Mouse (Mus musculus): ENCODE measurements at regions not wholly inside any gene's neighbourhood (a gene's known extent, or its start where the extent isn't known, plus 50 kb on each side); places are given as distances from the start of the nearest gene placed in this dataset.

- H3K27me3 ChIP-seq: no peaks in the 10 kb centered on the region
- in situ Hi-C loops (cut with MboI; ENCODE audit: low pct_unique_long_range_greater_than_20kb): no loop called here
- CTCF ChIA-PET: interaction anchor here (1.2 to 2.0 kb wide), 2 partner anchors 10 to 31 kb away, joined by 3 to 4 read pairs; no protein-coding TSS in a partner anchor
- no peak for ATAC-seq
- no peak for DNase-seq (ENCODE audit: low read depth, low spot score)
- POLR2A ChIA-PET: no interaction called here
- no peak for TF ChIP-seq CTCF (IDR thresholded peaks at IDR 0.05)
Observed at GRCm38 (mm10) chr13:110450526-110450925, 55.7 kb downstream of the Plk2 start.

GRCm38 (mm10) chr13:110452009-110452525 is 57.2 kb downstream of the Plk2 start:
- no peaks in the 10 kb centered on the region for H3K27me3 ChIP-seq
- in situ Hi-C loops (cut with MboI; ENCODE audit: low pct_unique_long_range_greater_than_20kb): no loop called here
- no peak for TF ChIP-seq CTCF (IDR thresholded peaks at IDR 0.05)
- CTCF ChIA-PET: interaction anchor here (0.8 kb wide), 1 partner anchor 22 kb away, joined by 4 read pairs; no protein-coding TSS in a partner anchor
- no peak for DNase-seq (ENCODE audit: low read depth, low spot score)
- no peak for ATAC-seq
- POLR2A ChIA-PET: interaction anchor here (1.4 kb wide), 1 partner anchor 57 kb away, joined by 4 read pairs; the partner anchor contains the start of gene Plk2

GRCm38 (mm10) chr13:110455085-110455484 is 60.2 kb downstream of the Plk2 start:
- ChIA-PET POLR2A (interaction anchor here (1.5 kb wide), 1 partner anchor 60 kb away, joined by 3 read pairs; the partner anchor contains the start of gene Plk2), CTCF (interaction anchor here (1.3 to 1.6 kb wide), 4 partner anchors 9 to 45 kb away, joined by 3 to 4 read pairs (median 4); no protein-coding TSS in a partner anchor)
- no peaks in the 10 kb centered on the region for H3K27me3 ChIP-seq
- in situ Hi-C loops (cut with MboI; ENCODE audit: low pct_unique_long_range_greater_than_20kb): no loop called here
- DNase-seq (ENCODE audit: low read depth, low spot score) (no peak), ATAC-seq (no peak)
- no peak for TF ChIP-seq CTCF (IDR thresholded peaks at IDR 0.05)

- in situ Hi-C loops (cut with MboI; ENCODE audit: low pct_unique_long_range_greater_than_20kb): no loop called here
- ATAC-seq (no peak), DNase-seq (ENCODE audit: low read depth, low spot score) (no peak)
- POLR2A ChIA-PET: interaction anchor here (0.8 to 1.5 kb wide), 2 partner anchors 61 to 1480 kb away, joined by 3 read pairs; partner anchors contain the start of gene Plk2
- CTCF ChIA-PET: interaction anchor here (1.3 to 1.6 kb wide), 4 partner anchors 8 to 46 kb away, joined by 3 to 4 read pairs (median 4); no protein-coding TSS in a partner anchor
- no peaks in the 10 kb centered on the region for H3K27me3 ChIP-seq
- TF ChIP-seq CTCF (IDR thresholded peaks at IDR 0.05): no peak
Observed at GRCm38 (mm10) chr13:110455569-110456196, 60.8 kb downstream of the Plk2 start.

GRCm38 (mm10) chr13:110458701-110459100 is 63.9 kb downstream of the Plk2 start:
- ChIA-PET CTCF (no interaction called here), POLR2A (no interaction called here)
- H3K27me3 ChIP-seq: no peaks in the 10 kb centered on the region
- TF ChIP-seq CTCF (IDR thresholded peaks at IDR 0.05): no peak
- in situ Hi-C loops (cut with MboI; ENCODE audit: low pct_unique_long_range_greater_than_20kb): no loop called here
- ATAC-seq (no peak), DNase-seq (ENCODE audit: low read depth, low spot score) (no peak)

DNA sequence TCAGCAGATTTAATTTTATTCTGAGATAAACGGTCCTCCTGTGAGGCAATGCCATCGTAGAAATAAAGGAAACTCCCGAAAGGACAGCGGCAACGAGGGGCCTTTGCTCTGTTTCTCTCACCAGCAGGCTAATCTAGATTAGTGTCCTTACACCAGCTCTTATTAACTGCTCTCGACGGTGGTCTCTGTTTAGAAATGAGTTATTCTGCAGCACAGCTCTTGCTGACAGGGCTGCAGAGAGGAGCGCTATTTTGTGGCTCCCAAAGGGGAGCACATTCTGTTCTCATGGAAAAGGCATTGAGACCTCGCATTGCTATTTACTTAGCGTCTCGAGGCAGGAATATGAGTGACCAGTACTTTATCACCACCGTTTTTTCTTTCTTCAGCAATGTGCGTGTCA is 66.7 kb downstream of the Plk2 start:
- TF ChIP-seq CTCF (IDR thresholded peaks at IDR 0.05): no peak
- no peak for DNase-seq (ENCODE audit: low read depth, low spot score)

GRCm38 (mm10) chr13:110471526-110471925 is 76.7 kb downstream of the Plk2 start:
- CTCF ChIA-PET: no interaction called here
- no peaks in the 10 kb centered on the region for H3K27me3 ChIP-seq
- in situ Hi-C loops (cut with MboI; ENCODE audit: low pct_unique_long_range_greater_than_20kb): no loop called here
- TF ChIP-seq CTCF (IDR thresholded peaks at IDR 0.05): no peak
- no peak for DNase-seq (ENCODE audit: low read depth, low spot score)
- no peak for ATAC-seq
- POLR2A ChIA-PET: no interaction called here

More for the DNA sequence above, 66.7 kb downstream of the Plk2 start:
- POLR2A ChIA-PET: interaction anchor here (0.6 kb wide), 1 partner anchor 778 kb away, joined by 3 read pairs; no protein-coding TSS in a partner anchor
- no peaks in the 10 kb centered on the region for H3K27me3 ChIP-seq
- CTCF ChIA-PET: interaction anchor here (0.6 kb wide), 1 partner anchor 63 kb away, joined by 3 read pairs; no protein-coding TSS in a partner anchor
- in situ Hi-C loops (cut with MboI; ENCODE audit: low pct_unique_long_range_greater_than_20kb): no loop called here
- ATAC-seq: no peak

DNA sequence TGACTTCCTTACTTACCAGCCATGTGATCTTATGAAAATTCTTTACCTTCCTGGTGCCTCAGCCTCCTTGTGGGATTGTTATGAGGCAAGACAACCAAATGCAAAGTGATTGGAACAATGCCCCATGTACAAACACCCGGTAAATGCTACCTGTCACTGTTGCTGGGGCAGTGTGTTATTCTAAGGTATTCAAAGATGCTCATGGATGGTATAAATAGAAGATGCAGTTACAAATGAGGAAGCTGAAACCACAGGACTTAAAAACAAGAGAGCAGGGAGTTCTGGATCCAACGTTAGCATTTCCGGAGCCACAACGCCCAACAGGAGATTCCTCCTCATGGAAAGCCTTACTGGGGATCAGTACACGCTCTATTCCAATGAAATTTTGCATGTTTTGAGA is 82.9 kb downstream of the Plk2 start:
- CTCF ChIA-PET: no interaction called here

DNA sequence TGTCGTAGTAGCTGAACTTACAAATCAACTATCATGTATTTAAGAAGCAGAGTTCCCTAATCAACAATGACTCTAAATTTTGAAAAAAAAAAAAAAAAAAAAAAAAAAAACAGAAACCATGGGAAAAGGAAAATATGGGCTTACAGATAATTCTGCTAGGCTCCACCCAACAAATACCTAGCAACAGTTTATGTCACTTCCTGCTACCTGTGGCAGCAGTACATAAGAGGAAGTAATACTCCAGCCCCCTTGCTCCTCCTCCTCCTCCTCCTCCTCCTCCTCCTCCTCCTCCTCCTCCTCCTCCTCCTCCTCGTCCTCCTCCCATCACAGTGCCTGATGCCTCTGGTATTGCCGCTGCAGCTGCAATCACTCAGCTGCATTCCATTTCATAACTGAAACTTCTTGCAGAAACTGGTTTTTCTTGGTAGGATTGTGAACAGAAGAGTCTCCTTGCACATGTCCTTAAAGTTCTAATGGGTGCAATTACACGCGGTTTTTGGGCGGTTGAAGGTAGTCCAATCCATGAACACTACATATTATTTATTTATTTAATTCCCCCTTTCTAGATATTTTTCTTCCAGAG is 89.6 kb downstream of the Plk2 start:
- ChIA-PET CTCF (no interaction called here), POLR2A (no interaction called here)
- in situ Hi-C loops (cut with MboI; ENCODE audit: low pct_unique_long_range_greater_than_20kb): no loop called here
- no peak for TF ChIP-seq CTCF (IDR thresholded peaks at IDR 0.05)
- DNase-seq (ENCODE audit: low read depth, low spot score) (no peak), ATAC-seq (no peak)
- no peaks in the 10 kb centered on the region for H3K27me3 ChIP-seq

More for the DNA sequence above, 82.9 kb downstream of the Plk2 start:
- TF ChIP-seq CTCF (IDR thresholded peaks at IDR 0.05): no peak
- ATAC-seq: no peak
- no peak for DNase-seq (ENCODE audit: low read depth, low spot score)
- no peaks in the 10 kb centered on the region for H3K27me3 ChIP-seq
- POLR2A ChIA-PET: interaction anchor here (0.7 kb wide), 1 partner anchor 895 kb away, joined by 4 read pairs; no protein-coding TSS in a partner anchor
- in situ Hi-C loops (cut with MboI; ENCODE audit: low pct_unique_long_range_greater_than_20kb): no loop called here

- ATAC-seq: no peak
- in situ Hi-C loops (cut with MboI; ENCODE audit: low pct_unique_long_range_greater_than_20kb): no loop called here
- ChIA-PET POLR2A (no interaction called here), CTCF (no interaction called here)
- no peak for TF ChIP-seq CTCF (IDR thresholded peaks at IDR 0.05)
- DNase-seq (ENCODE audit: low read depth, low spot score): no peak
- H3K27me3 ChIP-seq: no peaks in the 10 kb centered on the region
Observed at GRCm38 (mm10) chr13:110485515-110485914, 90.7 kb downstream of the Plk2 start.

GRCm38 (mm10) chr13:110490166-110490565 is 95.3 kb downstream of the Plk2 start:
- ChIA-PET POLR2A (no interaction called here), CTCF (interaction anchor here (1.2 kb wide), 1 partner anchor 83 kb away, joined by 4 read pairs; no protein-coding TSS in a partner anchor)
- no peaks in the 10 kb centered on the region for H3K27me3 ChIP-seq
- TF ChIP-seq CTCF (IDR thresholded peaks at IDR 0.05): no peak
- in situ Hi-C loops (cut with MboI; ENCODE audit: low pct_unique_long_range_greater_than_20kb): no loop called here
- no peak for ATAC-seq
- DNase-seq (ENCODE audit: low read depth, low spot score): no peak
